Mouse (Mus musculus) heart, adult 2 months (tissue): ENCODE results near the gene Ddit4. TPM values are rescaled to one million over a fixed set of nuclear protein-coding genes. Genes with fewer than 3 reads are reported as not detected.

Experiments
- DNase-seq, 2 experiments: peaks; one replicate each; pipeline ENCODE4 v3.0.0; 2021
- H3K27ac ChIP-seq: fragments of 200-600 bp; 2 replicates; pipeline ENCODE4 v1.8.1; 2022
- H3K27me3 ChIP-seq: fragments of 200-500 bp; 2 replicates; pipeline ENCODE4 v1.6.1; 2012; ENCODE audit warnings: mild to moderate bottlenecking, low read length, inconsistent platforms, mixed read lengths; ENCODE audit not compliant: control insufficient read depth, insufficient read depth
- H3K36me3 ChIP-seq: fragments of 200-500 bp; 2 replicates; pipeline ENCODE4 v1.6.1; 2012; ENCODE audit warnings: low read length, inconsistent platforms; ENCODE audit not compliant: control insufficient read depth, insufficient read depth
- H3K4me1 ChIP-seq: fragments of 200-500 bp; 2 replicates; pipeline ENCODE4 v1.6.1; 2011; ENCODE audit warnings: low read length; ENCODE audit not compliant: control insufficient read depth, insufficient read depth
- H3K4me3 ChIP-seq: fragments of 200-600 bp; 2 replicates; pipeline ENCODE4 v1.8.1; 2022
- H3K79me2 ChIP-seq: fragments of 200-500 bp; replicated peaks from 2 replicates; pipeline ENCODE4 v1.6.1; 2012; ENCODE audit warnings: mild to moderate bottlenecking, inconsistent platforms, low read length, moderate library complexity, mixed read lengths; ENCODE audit not compliant: control insufficient read depth, insufficient read depth
- H3K9ac ChIP-seq: fragments of 200-500 bp; 2 replicates; pipeline ENCODE4 v1.6.1; 2012; ENCODE audit warnings: low read depth, mild to moderate bottlenecking, control low read depth, inconsistent platforms, low read length, mixed read lengths
- CTCF ChIP-seq: fragments of 200-600 bp; IDR thresholded peaks from 2 replicates; pipeline ENCODE4 v1.8.1; 2022; ENCODE audit warnings: antibody characterized with exemption, mild to moderate bottlenecking, moderate library complexity
- EP300 ChIP-seq: fragments of 200-500 bp; IDR thresholded peaks from 2 replicates; pipeline ENCODE4 v1.6.1; 2011; ENCODE audit warnings: low read depth, low read length, control low read depth; ENCODE audit not compliant: insufficient read depth
- POLR2A ChIP-seq: fragments of 200-500 bp; IDR thresholded peaks from 2 replicates; pipeline ENCODE4 v1.6.1; 2011; ENCODE audit warnings: mild to moderate bottlenecking, low read depth, low read length, control low read depth; ENCODE audit not compliant: insufficient read depth
- WGBS: fragments of 180-500 bp; shearing (Covaris S2); methylation state at CpG from one replicate; pipeline ENCODE4 v1.1.7; 2018; 5-methylcytosine and 5-hydroxymethylcytosine counted together
- intact Hi-C: fragments of 180-260 bp; cut with DNase I; formaldehyde crosslinking; loops from one replicate; pipeline ENCODE4 v1.15.1; 2025
- polyA plus RNA-seq: library from polyadenylated mRNA; depleted of rRNA; stranded (reverse); fragments of >200 nt; gene quantifications from 2 replicates; pipeline ENCODE4 v1.2.3, GENCODE M21; 2012
- total RNA-seq, 2 experiments: library from RNA; stranded (reverse); gene quantifications; 2 replicates each; pipeline ENCODE4 v1.2.3; 2021

Ddit4 gene
- total and polyA plus RNA-seq, 3 experiments: 55.5 to 219 (median 70.7) TPM

DNA sequence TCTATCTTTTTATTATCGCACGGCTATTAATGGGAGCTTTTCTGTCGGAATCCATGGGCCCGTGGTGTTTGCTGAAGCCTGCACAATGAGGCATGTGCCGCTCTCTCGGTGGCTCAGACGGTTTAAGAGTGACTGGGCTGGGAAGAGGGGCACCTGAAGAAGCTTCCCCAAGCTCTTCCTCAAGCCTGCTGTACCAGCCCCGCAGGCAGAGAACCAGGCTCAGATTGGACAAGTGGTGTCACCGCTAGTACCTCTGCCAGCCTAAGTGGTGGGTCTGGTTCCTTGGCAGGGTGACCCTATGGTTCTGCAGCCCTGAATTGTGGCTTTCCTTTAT lies 13.7 kb upstream of the Ddit4 start:
- Histone ChIP-seq H3K27me3 (no peaks in the 10 kb centered on the region), H3K79me2 (no peaks in the 10 kb centered on the region), H3K9ac (peak overlapping the region; percentile 63), H3K4me1 (peaks cover 18% of the 10 kb centered on the region), H3K4me3 (no peak overlapping the region), H3K27ac (peak overlapping the region; percentile 86), H3K36me3 (no peaks in the 10 kb centered on the region)
- WGBS: 37% methylated on average over 9 of the region's 9 CpGs
- intact Hi-C loops: no loop called here
- no peak for TF ChIP-seq CTCF
- peak; percentile 50; the same call in 1 of the 2 replicates for TF ChIP-seq EP300
- TF ChIP-seq POLR2A: no peak; the same call in 1 of the 2 replicates
- DNase-seq: no peak

DNA sequence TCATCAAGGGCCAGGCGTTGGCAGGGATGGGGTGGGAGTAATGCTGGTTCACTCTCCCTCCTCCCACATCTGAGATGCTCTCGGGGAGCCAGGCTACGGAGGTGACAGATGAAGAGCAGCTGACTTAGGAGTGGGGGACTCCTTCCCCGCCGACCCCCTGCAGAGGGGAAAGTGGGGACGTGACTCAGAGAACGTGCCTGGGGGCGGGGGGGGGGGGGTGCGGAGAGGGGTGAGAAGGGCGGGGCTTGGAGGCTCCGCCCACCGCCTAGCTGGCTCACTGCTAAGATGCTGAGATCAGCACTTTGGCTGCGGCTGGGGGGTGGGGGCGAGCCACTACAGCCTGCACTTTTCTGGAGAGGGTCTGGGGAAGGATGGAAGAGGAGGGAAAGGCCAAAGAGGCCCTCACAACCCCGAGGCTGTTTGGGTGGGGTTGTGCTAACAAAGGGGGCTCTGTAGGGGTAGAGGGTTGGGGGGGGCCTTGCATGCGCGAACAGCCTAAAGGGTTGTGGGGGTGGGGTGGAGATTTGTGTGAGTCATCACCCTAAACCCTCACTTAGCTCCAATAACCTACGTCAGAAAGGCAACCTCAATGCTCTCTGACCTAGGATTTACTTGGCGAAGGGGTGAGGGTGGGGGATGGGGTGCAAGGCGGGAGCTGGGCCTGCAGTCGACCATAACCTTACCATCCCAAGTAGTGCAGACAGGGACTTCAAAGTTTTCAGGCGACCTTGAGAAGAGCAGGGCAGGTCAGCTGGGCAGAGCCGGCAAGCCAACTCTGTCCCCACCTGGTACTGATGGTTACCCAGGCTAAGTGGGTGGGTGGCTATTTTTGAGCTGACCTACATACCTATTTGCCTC lies 13.1 kb upstream of the Ddit4 start:
- Histone ChIP-seq H3K4me3 (no peak overlapping the region), H3K27me3 (no peaks in the 10 kb centered on the region), H3K79me2 (no peaks in the 10 kb centered on the region), H3K27ac (peak overlapping the region; percentile 86), H3K36me3 (no peaks in the 10 kb centered on the region), H3K4me1 (peaks cover 18% of the 10 kb centered on the region), H3K9ac (peak overlapping the region; percentile 18; the same call in 1 of the 2 replicates)
- DNase-seq: peak in 1 of 2 experiments; percentile 71
- intact Hi-C loops: no loop called here
- TF ChIP-seq POLR2A (0 out of 2 replicates have a peak, but pooled peaks have one; percentile 3), EP300 (no peak)
- WGBS: 24% methylated on average over 22 of the region's 23 CpGs

DNA sequence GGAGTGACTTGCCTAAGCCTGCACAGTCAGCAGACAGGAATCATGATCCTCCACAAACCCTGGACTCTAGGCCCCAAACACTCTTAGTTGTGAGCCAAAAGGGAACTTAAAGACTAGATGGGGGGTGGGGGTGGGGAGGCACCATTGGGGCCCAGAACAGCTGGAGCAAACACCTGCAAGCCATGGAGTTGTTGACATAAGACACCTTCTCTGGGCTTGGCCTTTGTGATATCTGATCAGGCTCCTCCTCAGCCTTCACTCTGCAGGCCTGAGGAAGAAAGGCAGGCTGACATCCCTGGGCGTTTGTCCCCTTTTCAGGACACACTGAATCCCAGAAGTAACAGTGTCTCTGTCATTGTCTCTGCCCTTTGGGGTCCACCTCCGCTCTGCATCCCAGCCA lies 12.0 kb upstream of the Ddit4 start:
- DNase-seq: no peak
- no peak overlapping the region for H3K9ac ChIP-seq
- H3K4me3 ChIP-seq: no peak overlapping the region
- TF ChIP-seq EP300: no peak
- no peak for TF ChIP-seq POLR2A
- no peak for TF ChIP-seq CTCF
- intact Hi-C loops: no loop called here
- no peaks in the 10 kb centered on the region for H3K36me3 ChIP-seq
- H3K79me2 ChIP-seq: no peaks in the 10 kb centered on the region
- WGBS: 95% methylated on average over 2 of the region's 2 CpGs
- no peaks in the 10 kb centered on the region for H3K27me3 ChIP-seq
- peaks cover 18% of the 10 kb centered on the region for H3K4me1 ChIP-seq
- no peak overlapping the region; the same call in 1 of the 2 replicates for H3K27ac ChIP-seq

DNA sequence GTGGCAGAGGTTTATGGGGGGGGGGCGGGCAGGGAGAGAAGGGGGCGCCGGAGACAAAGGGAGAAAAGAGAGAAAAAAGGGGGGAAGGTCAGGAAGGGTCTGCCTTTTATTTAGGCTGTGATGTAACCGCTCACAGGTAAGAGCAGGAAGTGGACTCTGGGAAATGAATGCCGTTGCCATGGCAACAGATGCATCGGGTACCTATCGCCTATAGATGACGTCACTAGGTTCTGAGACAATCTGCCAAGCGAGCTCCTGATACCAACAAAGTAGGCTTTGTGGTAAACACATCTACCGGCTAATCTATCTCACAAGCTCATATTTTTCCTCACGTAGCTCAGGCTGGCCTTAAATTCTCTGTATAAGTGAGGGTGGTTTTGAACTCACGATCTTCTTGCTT lies 7.9 kb upstream of the Ddit4 start:
- intact Hi-C loops: no loop called here
- 87% methylated on average over 12 of the region's 12 CpGs for WGBS
- no peak overlapping the region for H3K4me3 ChIP-seq
- H3K36me3 ChIP-seq: peaks cover 2% of the 10 kb centered on the region; the same call in 1 of the 2 replicates
- no peaks in the 10 kb centered on the region for H3K27me3 ChIP-seq
- no peak for DNase-seq
- no peak for TF ChIP-seq POLR2A
- no peak overlapping the region for H3K9ac ChIP-seq
- H3K79me2 ChIP-seq: no peaks in the 10 kb centered on the region
- no peak overlapping the region for H3K27ac ChIP-seq
- peaks cover 10% of the 10 kb centered on the region for H3K4me1 ChIP-seq

DNA sequence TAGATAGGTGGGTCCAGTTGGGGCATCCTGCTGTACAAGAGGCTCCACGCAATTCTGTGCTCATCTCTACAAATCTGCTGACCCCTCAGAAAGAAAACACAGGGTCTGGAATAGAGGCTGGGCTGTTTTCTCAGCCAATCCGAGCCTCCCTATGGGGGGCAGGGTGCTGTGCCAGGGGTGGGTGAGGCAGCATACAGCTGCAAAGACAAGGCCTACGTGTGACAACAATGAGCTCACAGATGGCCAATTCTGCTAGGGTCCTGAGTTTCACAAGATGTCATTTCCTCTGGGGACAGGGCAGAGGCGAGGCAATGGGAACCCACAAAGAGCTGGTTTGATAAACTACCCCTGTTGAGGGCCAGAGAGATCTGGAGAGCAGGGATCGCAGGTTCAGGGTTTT lies 6.8 kb upstream of the Ddit4 start:
- no peak for TF ChIP-seq CTCF
- TF ChIP-seq EP300: no peak
- no peak for TF ChIP-seq POLR2A
- intact Hi-C loops: no loop called here
- Histone ChIP-seq H3K27me3 (no peaks in the 10 kb centered on the region), H3K4me1 (peaks cover 10% of the 10 kb centered on the region), H3K79me2 (no peaks in the 10 kb centered on the region), H3K9ac (peak overlapping the region; percentile 32), H3K4me3 (no peak overlapping the region), H3K27ac (peak overlapping the region; percentile 83), H3K36me3 (peaks cover 2% of the 10 kb centered on the region; the same call in 1 of the 2 replicates)
- DNase-seq: no peak
- WGBS: 45% methylated on average over 5 of the region's 5 CpGs
